Mouse (Mus musculus): Measurements from ENCODE around the gene Dcbld2. TPM values are rescaled to one million over a fixed set of nuclear protein-coding genes. Genes with fewer than 3 reads are reported as not detected.

Gene Dcbld2
- polyA plus RNA-seq (2015; fragmentation: Illumina TruSeq; extraction: RNeasy Lipid Tissue Mini Kit (QIAGEN cat#74804); ENCODE audit: low read depth, low replicate concordance): 13.0 TPM

GRCm38 (mm10) chr16:58408062-58408486 lies at the start of gene Dcbld2:
Gene Dcbld2 (plus strand): TSS chr16:58408443.

Other genes with a start within 250 kb of the Dcbld2 start
- 23.2 TPM for gene St3gal6, start 115.8 kb downstream of the Dcbld2 start, polyA plus RNA-seq (2015; fragmentation: Illumina TruSeq; extraction: RNeasy Lipid Tissue Mini Kit (QIAGEN cat#74804); ENCODE audit: low read depth, low replicate concordance)
- not detected for gene Gm813, start 208.5 kb downstream of the Dcbld2 start, polyA plus RNA-seq (2015; fragmentation: Illumina TruSeq; extraction: RNeasy Lipid Tissue Mini Kit (QIAGEN cat#74804); ENCODE audit: low read depth, low replicate concordance)
- gene E330017A01Rik, start 230.3 kb downstream of the Dcbld2 start, polyA plus RNA-seq (2015; fragmentation: Illumina TruSeq; extraction: RNeasy Lipid Tissue Mini Kit (QIAGEN cat#74804); ENCODE audit: low read depth, low replicate concordance): not detected

Data from brain, adult 10 weeks (tissue).